Comparison of ENCODE assay signal across 17 mouse cellular contexts in genomic region chr10:39674106-39674505, GRCm38 (mm10). TPM values are rescaled to one million over a fixed set of nuclear protein-coding genes. Genes with fewer than 3 reads are reported as not detected.
DNase-seq lines count a peak whose midpoint lies in the region; ATAC-seq and TF ChIP-seq lines count a peak whose summit lies in the region.
"Had no signal": no experiment of that assay in that cellular context is flagged by ENCODE, and none has a peak within 500 bp of the region (broad histone marks: within the 10 kb centered on the region; RNA-seq: fewer than 3 reads in every experiment).

No protein-coding gene starts in this region.

- no peak overlapping the region for H3K4me2 ChIP-seq in intestine, embryonic 14.5 days (ENCODE audit: low read length)
- no peak overlapping the region for H3K4me2 ChIP-seq in intestine, postnatal 0 days (replicated peaks; ENCODE audit: low read depth)
- no peak overlapping the region for H3K4me2 ChIP-seq in neural tube, embryonic 11.5 days (ENCODE audit: low read depth)
- H3K4me2 ChIP-seq: heart, embryonic 13.5 days had no signal

- intact Hi-C loops in gastrocnemius, postnatal 36 days (cut with DNase I), result no loop called here

- DNase-seq in intestine, embryonic 14.5 days (ENCODE audit: low spot score), result no peak
- DNase-seq in neural tube, embryonic 11.5 days (ENCODE audit: low spot score), result no peak
- no peak for DNase-seq in neural tube, embryonic 10.5 days (ENCODE audit: extremely low spot score, low spot score)
- DNase-seq in kidney, postnatal 4 days, result peak; percentile 36 to 39
- no peak for DNase-seq in spleen, postnatal 36 days (ENCODE audit: low spot score in 2 of 2)
- DNase-seq in gastrocnemius, postnatal 36 days, result no peak
- no peak for DNase-seq in heart, embryonic 10.5 days (ENCODE audit: low spot score)
- DNase-seq: adrenal gland, adult 2 months; cerebellum, postnatal 25 days; layer of hippocampus, postnatal 36 days; liver; lung, postnatal 4 days; retina, postnatal 1 day; spleen, adult 18-20 months had no signal

- peaks cover 23% of the 10 kb centered on the region; the same call in 1 of the 2 replicates for H3K4me1 ChIP-seq in intestine, embryonic 14.5 days (replicated peaks; ENCODE audit: control insufficient read depth, insufficient read depth, low read length)
- H3K4me1 ChIP-seq in intestine, postnatal 0 days (replicated peaks; ENCODE audit: control insufficient read depth, insufficient read depth, low read length), result no peaks in the 10 kb centered on the region
- peaks cover 25% of the 10 kb centered on the region for H3K4me1 ChIP-seq in neural tube, embryonic 11.5 days (ENCODE audit: control insufficient read depth, insufficient read depth, low read length)
- H3K4me1 ChIP-seq in heart, embryonic 10.5 days, result peaks cover 31% of the 10 kb centered on the region

- no peak for TF ChIP-seq CTCF in intestine, postnatal 0 days (IDR thresholded peaks at IDR 0.05; ENCODE audit: low read depth)

- H3K4me3 ChIP-seq in intestine, embryonic 14.5 days (ENCODE audit: low read depth, low read length), result no peak overlapping the region
- no peak overlapping the region for H3K4me3 ChIP-seq in intestine, postnatal 0 days (ENCODE audit: low read depth, low read length)
- no peak overlapping the region for H3K4me3 ChIP-seq in neural tube, embryonic 11.5 days (ENCODE audit: low read depth, low read length)
- H3K4me3 ChIP-seq in heart, embryonic 10.5 days, result no peak overlapping the region
- H3K4me3 ChIP-seq: heart, embryonic 13.5 days had no signal

- H3K27ac ChIP-seq in intestine, embryonic 14.5 days (ENCODE audit: low read depth), result peak overlapping the region; percentile 22; the same call in 1 of the 2 replicates
- H3K27ac ChIP-seq in intestine, postnatal 0 days (ENCODE audit: low read depth, low read length), result no peak overlapping the region
- H3K27ac ChIP-seq in neural tube, embryonic 11.5 days (ENCODE audit: low read depth, low read length), result 0 out of 2 replicates have a peak overlapping the region, but pooled peaks have one; percentile 47
- no peak overlapping the region for H3K27ac ChIP-seq in heart, embryonic 10.5 days
- H3K27ac ChIP-seq: heart, embryonic 13.5 days had no signal

- ATAC-seq in intestine, embryonic 14.5 days (replicated peaks; ENCODE audit: low FRiP score, low TSS enrichment, low read depth), result no peak
- no peak for ATAC-seq in intestine, postnatal 0 days
- no peak for ATAC-seq in neural tube, embryonic 11.5 days (ENCODE audit: insufficient read depth, low FRiP score, low TSS enrichment)
- ATAC-seq: inflammation-experienced regulatory T-cells, adult 6 months had no signal

- H3K9me3 ChIP-seq in intestine, embryonic 14.5 days (ENCODE audit: control insufficient read depth, low read length), result no peaks in the 10 kb centered on the region
- H3K9me3 ChIP-seq in intestine, postnatal 0 days (ENCODE audit: control insufficient read depth), result no peaks in the 10 kb centered on the region
- H3K9me3 ChIP-seq in neural tube, embryonic 11.5 days (ENCODE audit: control insufficient read depth, low read length), result no peaks in the 10 kb centered on the region
- no peaks in the 10 kb centered on the region for H3K9me3 ChIP-seq in heart, embryonic 10.5 days
- H3K9me3 ChIP-seq: heart, embryonic 13.5 days had no signal

- H3K36me3 ChIP-seq in intestine, embryonic 14.5 days (ENCODE audit: control insufficient read depth, insufficient read depth, low read length), result no peaks in the 10 kb centered on the region
- no peaks in the 10 kb centered on the region; the same call in 1 of the 2 replicates for H3K36me3 ChIP-seq in intestine, postnatal 0 days (ENCODE audit: control insufficient read depth, insufficient read depth)
- H3K36me3 ChIP-seq in neural tube, embryonic 11.5 days (ENCODE audit: control insufficient read depth, insufficient read depth, low read length), result no peaks in the 10 kb centered on the region
- H3K36me3 ChIP-seq in heart, embryonic 10.5 days, result peaks cover 3% of the 10 kb centered on the region; the same call in 1 of the 2 replicates

- no peaks in the 10 kb centered on the region for H3K27me3 ChIP-seq in intestine, embryonic 14.5 days (replicated peaks; ENCODE audit: control insufficient read depth, insufficient read depth, low read length)
- no peaks in the 10 kb centered on the region for H3K27me3 ChIP-seq in intestine, postnatal 0 days (replicated peaks; ENCODE audit: control insufficient read depth, insufficient read depth, low read length)
- no peaks in the 10 kb centered on the region for H3K27me3 ChIP-seq in neural tube, embryonic 11.5 days (ENCODE audit: control insufficient read depth, insufficient read depth, low read length)
- no peaks in the 10 kb centered on the region for H3K27me3 ChIP-seq in heart, embryonic 10.5 days (ENCODE audit: insufficient read depth, poor library complexity, severe bottlenecking)
- H3K27me3 ChIP-seq: heart, embryonic 13.5 days had no signal

- WGBS in intestine, embryonic 14.5 days, result 19% methylated on average over 3 of the region's 3 CpGs
- WGBS in intestine, postnatal 0 days, result 42% methylated on average over 3 of the region's 3 CpGs
- 8% methylated on average over 3 of the region's 3 CpGs for WGBS in neural tube, embryonic 11.5 days
- 28% methylated on average over 3 of the region's 3 CpGs for WGBS in heart, embryonic 10.5 days

- no peak overlapping the region for H3K9ac ChIP-seq in intestine, embryonic 14.5 days (ENCODE audit: low read length)
- no peak overlapping the region for H3K9ac ChIP-seq in intestine, postnatal 0 days (ENCODE audit: low read depth, low read length)
- H3K9ac ChIP-seq in neural tube, embryonic 11.5 days (ENCODE audit: low read length), result no peak overlapping the region
- H3K9ac ChIP-seq: heart, embryonic 13.5 days had no signal

RNA-seq across cellular contexts. Expression of gene Rev3l, which starts 57.8 kb away (rescaled TPM):
- 23.0 and 23.3 TPM in 2 replicates for polyA plus RNA-seq in intestine, embryonic 14.5 days (2014; fragmentation: Nextera tagmentation; extraction: Ambion mirVana)
- polyA plus RNA-seq in intestine, postnatal 0 days (2015; fragmentation: Nextera tagmentation; extraction: Ambion mirVana), result 7.0 TPM in 2 replicates
- 24.4 and 27.4 TPM in 2 replicates for polyA plus RNA-seq in neural tube, embryonic 11.5 days (2014; fragmentation: Nextera tagmentation; extraction: Ambion mirVana)
- 10 to 100 TPM; 26.6 to 30.6 TPM for total RNA-seq in gastrocnemius, postnatal 36 days (2021)
- 10.8 and 13.1 TPM in 2 replicates for polyA plus RNA-seq in heart, embryonic 10.5 days (2016; fragmentation: Nextera tagmentation; extraction: Ambion mirVana)

Comparison
In these comparisons a context has a peak if more than half of its experiments do, and no peak if none do; other contexts are left out.
1. H3K27ac ChIP-seq: peak in intestine, embryonic 14.5 days (single experiment) and neural tube, embryonic 11.5 days (single experiment); none in intestine, postnatal 0 days (single experiment) and heart, embryonic 10.5 days (single experiment).
2. DNase-seq: peak in kidney, postnatal 4 days (2 of 2); none in intestine, embryonic 14.5 days (single experiment), neural tube, embryonic 11.5 days (single experiment), neural tube, embryonic 10.5 days (single experiment), spleen, postnatal 36 days (0 of 2), gastrocnemius, postnatal 36 days (0 of 2) and heart, embryonic 10.5 days (single experiment).